16 mouse cellular contexts compared by ENCODE assay signal in the genomic region with DNA sequence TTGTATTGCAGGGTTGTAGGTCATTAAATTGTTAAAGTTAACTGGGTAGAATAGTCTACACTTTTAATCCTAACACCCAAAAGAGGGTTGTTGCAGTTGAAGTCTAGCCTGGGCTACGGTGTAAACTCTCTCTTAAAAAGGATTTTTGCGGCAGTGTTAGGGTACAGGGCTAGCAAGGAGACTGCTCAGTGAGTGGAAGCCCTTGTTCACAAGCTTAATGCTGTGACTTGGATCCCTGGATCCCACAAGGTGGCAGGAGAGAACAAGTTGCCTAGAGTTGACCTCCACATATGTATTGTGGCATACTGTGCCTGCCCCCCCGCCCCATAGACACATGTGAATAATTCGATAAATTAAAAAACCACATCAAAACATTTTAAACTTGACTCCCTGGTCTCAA. TPM values are rescaled to one million over a fixed set of nuclear protein-coding genes. Genes with fewer than 3 reads are reported as not detected.
DNase-seq lines count a peak whose midpoint lies in the region; ATAC-seq and TF ChIP-seq lines count a peak whose summit lies in the region.
"Had no signal": no experiment of that assay in that cellular context is flagged by ENCODE, and none has a peak within 500 bp of the region (broad histone marks: within the 10 kb centered on the region; RNA-seq: fewer than 3 reads in every experiment).

No protein-coding gene starts in this region.

- 80% methylated on average over 4 of the region's 4 CpGs for WGBS in hindbrain, postnatal 0 days
- 78% methylated on average over 4 of the region's 4 CpGs for WGBS in hindbrain, embryonic 11.5 days
- 61% methylated on average over 4 of the region's 4 CpGs for WGBS in lung, embryonic 14.5 days

- CTCF ChIA-PET in Patski (lab: Charles Lee) = interaction anchor here (0.7 to 1.2 kb wide), 2 partner anchors 18 to 117 kb away, joined by 3 read pairs; no protein-coding TSS in a partner anchor

- ATAC-seq in hindbrain, postnatal 0 days = no peak
- ATAC-seq in hindbrain, embryonic 11.5 days (ENCODE audit: low FRiP score) = no peak
- no peak for ATAC-seq in lung, embryonic 14.5 days (ENCODE audit: insufficient read depth)
- no peak for ATAC-seq in Patski
- ATAC-seq in megakaryocyte-erythroid progenitor cell, adult 5-6 weeks (replicated peaks; ENCODE audit: low FRiP score, low TSS enrichment, poor library complexity, severe bottlenecking) = 0 out of 2 replicates have a peak, but pooled peaks have one; percentile 53
- ATAC-seq: forebrain, embryonic 14.5 days; hindbrain, embryonic 16.5 days had no signal

- TF ChIP-seq CTCF in hindbrain, postnatal 0 days (IDR thresholded peaks at IDR 0.05; ENCODE audit: low read depth) = peak; percentile 36; the same call in 1 of the 2 replicates
- TF ChIP-seq CTCF in lung, embryonic 14.5 days (IDR thresholded peaks at IDR 0.05; ENCODE audit: low read depth) = peak; percentile 33
- peak; percentile 56 for TF ChIP-seq CTCF in Patski (IDR thresholded peaks at IDR 0.05)

- H3K9ac ChIP-seq in hindbrain, postnatal 0 days (replicated peaks; ENCODE audit: low read length) = no peak overlapping the region
- H3K9ac ChIP-seq in hindbrain, embryonic 11.5 days (ENCODE audit: low read depth, low read length) = no peak overlapping the region
- no peak overlapping the region for H3K9ac ChIP-seq in lung, embryonic 14.5 days
- H3K9ac ChIP-seq: neural tube, embryonic 13.5 days had no signal

- H3K9me3 ChIP-seq in hindbrain, postnatal 0 days (ENCODE audit: low read length) = no peaks in the 10 kb centered on the region
- H3K9me3 ChIP-seq in hindbrain, embryonic 11.5 days (ENCODE audit: control insufficient read depth, low read length) = no peaks in the 10 kb centered on the region
- no peaks in the 10 kb centered on the region for H3K9me3 ChIP-seq in lung, embryonic 14.5 days (ENCODE audit: low read depth, low read length)
- H3K9me3 ChIP-seq: neural tube, embryonic 13.5 days had no signal

- POLR2A ChIA-PET in Patski (lab: Charles Lee) = interaction anchor here (0.6 kb wide), 1 partner anchor 1792 kb away, joined by 5 read pairs; no protein-coding TSS in a partner anchor

- H3K36me3 ChIP-seq in hindbrain, postnatal 0 days (ENCODE audit: insufficient read depth, low read length) = no peaks in the 10 kb centered on the region
- H3K36me3 ChIP-seq in hindbrain, embryonic 11.5 days (ENCODE audit: control insufficient read depth, insufficient read depth, low read length) = no peaks in the 10 kb centered on the region
- no peaks in the 10 kb centered on the region for H3K36me3 ChIP-seq in lung, embryonic 14.5 days (ENCODE audit: insufficient read depth)
- H3K36me3 ChIP-seq: neural tube, embryonic 13.5 days had no signal

- no peak overlapping the region for H3K27ac ChIP-seq in hindbrain, postnatal 0 days
- H3K27ac ChIP-seq in hindbrain, embryonic 11.5 days (ENCODE audit: low read depth, low read length) = no peak overlapping the region
- H3K27ac ChIP-seq in lung, embryonic 14.5 days (ENCODE audit: low read depth) = no peak overlapping the region
- H3K27ac ChIP-seq: neural tube, embryonic 13.5 days had no signal

- no peak overlapping the region for H3K4me3 ChIP-seq in hindbrain, postnatal 0 days (ENCODE audit: low read length)
- H3K4me3 ChIP-seq in hindbrain, embryonic 11.5 days (ENCODE audit: low read depth, low read length) = no peak overlapping the region
- H3K4me3 ChIP-seq in lung, embryonic 14.5 days (ENCODE audit: low read depth, low read length) = no peak overlapping the region
- H3K4me3 ChIP-seq: neural tube, embryonic 13.5 days had no signal

- no peak overlapping the region for H3K4me2 ChIP-seq in hindbrain, postnatal 0 days (ENCODE audit: low read depth, low read length)
- no peak overlapping the region for H3K4me2 ChIP-seq in hindbrain, embryonic 11.5 days (replicated peaks; ENCODE audit: low read depth, low read length)
- H3K4me2 ChIP-seq in lung, embryonic 14.5 days = no peak overlapping the region
- H3K4me2 ChIP-seq: neural tube, embryonic 13.5 days had no signal

- no peaks in the 10 kb centered on the region for H3K27me3 ChIP-seq in hindbrain, postnatal 0 days (ENCODE audit: insufficient read depth, low read length)
- no peaks in the 10 kb centered on the region for H3K27me3 ChIP-seq in hindbrain, embryonic 11.5 days (ENCODE audit: control insufficient read depth, insufficient read depth, low read length)
- H3K27me3 ChIP-seq in lung, embryonic 14.5 days (ENCODE audit: insufficient read depth, low read length) = no peaks in the 10 kb centered on the region
- H3K27me3 ChIP-seq in Patski = no peaks in the 10 kb centered on the region
- H3K27me3 ChIP-seq: neural tube, embryonic 13.5 days had no signal

- no peak for DNase-seq in hindbrain, postnatal 0 days (ENCODE audit: low spot score)
- no peak for DNase-seq in hindbrain, embryonic 11.5 days (ENCODE audit: low spot score)
- DNase-seq in lung, embryonic 14.5 days = no peak
- no peak for DNase-seq in lung, postnatal 36 days
- DNase-seq in Patski (ENCODE audit: low read depth, low spot score) = no peak
- DNase-seq in layer of hippocampus, adult 9-11 months = no peak
- DNase-seq: cerebellum, adult 11-12 months; thymus, adult 2 months had no signal

- H3K4me1 ChIP-seq in hindbrain, postnatal 0 days (ENCODE audit: insufficient read depth, low read length) = no peaks in the 10 kb centered on the region
- no peaks in the 10 kb centered on the region for H3K4me1 ChIP-seq in hindbrain, embryonic 11.5 days (replicated peaks; ENCODE audit: control insufficient read depth, insufficient read depth, low read length)
- H3K4me1 ChIP-seq in lung, embryonic 14.5 days (ENCODE audit: insufficient read depth) = no peaks in the 10 kb centered on the region
- H3K4me1 ChIP-seq: neural tube, embryonic 13.5 days had no signal

- in situ Hi-C loops in Patski (cut with MboI; ENCODE audit: low pct_unique_long_range_greater_than_20kb) = no loop called here

RNA-seq across cellular contexts. Expression of gene Gm11060, which starts 19.3 kb away (rescaled TPM):
- not detected in 2 replicates for total RNA-seq in hindbrain, postnatal 0 days (2014; rRNA removed)
- not detected in 2 replicates for polyA plus RNA-seq in hindbrain, postnatal 0 days (2015; fragmentation: Nextera tagmentation; extraction: Ambion mirVana)
- polyA plus RNA-seq in hindbrain, embryonic 11.5 days (2014; fragmentation: Nextera tagmentation; extraction: Ambion mirVana) = not detected in 2 replicates
- polyA plus RNA-seq in lung, embryonic 14.5 days (2014; fragmentation: Nextera tagmentation; extraction: Ambion mirVana) = not detected in 2 replicates
- polyA plus RNA-seq in Patski (2021) = not detected
- total RNA-seq in megakaryocyte-erythroid progenitor cell, adult 5-6 weeks (2014; fragmentation: Nextera tagmentation) = not detected in 2 replicates
- total RNA-seq in megakaryocyte-erythroid progenitor cell, adult 5-6 weeks (2017) = not detected in 2 replicates
- total RNA-seq: heart, postnatal 25 days; monocyte, adult 5-6 weeks had no signal
- polyA plus RNA-seq: forebrain, embryonic 14.5 days; hindbrain, embryonic 16.5 days; limb, embryonic 11.5 days; liver, embryonic 16.5 days; neural tube, embryonic 13.5 days; thymus, adult 2 months had no signal

RNA-seq across cellular contexts. Expression of gene Wt1, which starts 53.8 kb away (rescaled TPM):
- 0.32 and 1.9 TPM in 2 replicates for total RNA-seq in hindbrain, postnatal 0 days (2014; rRNA removed)
- 0.55 and 0.56 TPM in 2 replicates for polyA plus RNA-seq in hindbrain, postnatal 0 days (2015; fragmentation: Nextera tagmentation; extraction: Ambion mirVana)
- polyA plus RNA-seq in hindbrain, embryonic 11.5 days (2014; fragmentation: Nextera tagmentation; extraction: Ambion mirVana) = 0.52 and 0.68 TPM in 2 replicates
- 8.9 and 9.0 TPM in 2 replicates for polyA plus RNA-seq in lung, embryonic 14.5 days (2014; fragmentation: Nextera tagmentation; extraction: Ambion mirVana)
- 15.2 TPM for polyA plus RNA-seq in Patski (2021)
- not detected in 2 replicates for total RNA-seq in megakaryocyte-erythroid progenitor cell, adult 5-6 weeks (2014; fragmentation: Nextera tagmentation)
- total RNA-seq in megakaryocyte-erythroid progenitor cell, adult 5-6 weeks (2017) = not detected in 2 replicates
- total RNA-seq: monocyte, adult 5-6 weeks had no signal
- polyA plus RNA-seq: forebrain, embryonic 14.5 days had no signal

RNA-seq across cellular contexts. Expression of gene Eif3m, which starts 55.6 kb away (rescaled TPM):
- total RNA-seq in hindbrain, postnatal 0 days (2014; rRNA removed) = 85.0 and 85.8 TPM in 2 replicates
- 187 and 190 TPM in 2 replicates for polyA plus RNA-seq in hindbrain, postnatal 0 days (2015; fragmentation: Nextera tagmentation; extraction: Ambion mirVana)
- polyA plus RNA-seq in hindbrain, embryonic 11.5 days (2014; fragmentation: Nextera tagmentation; extraction: Ambion mirVana) = 283 and 305 TPM in 2 replicates
- polyA plus RNA-seq in lung, embryonic 14.5 days (2014; fragmentation: Nextera tagmentation; extraction: Ambion mirVana) = 321 and 324 TPM in 2 replicates
- 235 TPM for polyA plus RNA-seq in Patski (2021)
- total RNA-seq in megakaryocyte-erythroid progenitor cell, adult 5-6 weeks (2014; fragmentation: Nextera tagmentation) = 374 and 410 TPM in 2 replicates
- 379 and 415 TPM in 2 replicates for total RNA-seq in megakaryocyte-erythroid progenitor cell, adult 5-6 weeks (2017)
